Mouse (Mus musculus): ENCODE measurements around the gene C130032M10Rik. TPM values are rescaled to one million over a fixed set of nuclear protein-coding genes. Genes with fewer than 3 reads are reported as not detected.

Gene C130032M10Rik
- total RNA-seq, 2 experiments from 2014 or later = not detected

DNA sequence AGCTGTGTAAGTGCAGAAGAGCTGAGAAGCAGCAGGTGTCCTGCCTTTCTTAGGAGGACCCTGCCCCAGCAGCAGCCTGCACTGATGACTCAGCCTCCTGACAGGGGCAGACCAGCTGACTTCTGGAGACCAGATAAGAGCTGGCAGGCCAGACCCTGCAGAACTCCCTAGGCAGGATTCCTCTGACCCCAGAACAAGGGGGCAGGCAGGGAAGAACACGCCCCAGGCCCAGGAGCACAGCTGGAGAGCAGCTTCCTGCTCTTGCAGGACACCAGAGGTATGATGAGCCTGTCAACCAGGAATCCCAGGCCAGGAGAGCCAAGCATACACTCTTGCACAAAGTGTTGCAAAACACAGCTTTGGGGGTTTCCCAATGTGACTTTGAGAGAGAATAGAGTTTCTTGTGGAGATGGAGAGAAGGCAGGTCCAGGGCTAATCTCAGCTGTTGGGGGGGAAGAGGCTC, 25.8 kb downstream of the C130032M10Rik start:
- DNase-seq (ENCODE audit: extremely low spot score in 1 of 2, low spot score in 2 of 2) = no peak
- intact Hi-C loops (cut with DNase I) = no loop called here

- intact Hi-C loops (cut with DNase I) = no loop called here
Measured at GRCm38 (mm10) chr9:114543882-114544753, 28.6 kb downstream of the C130032M10Rik start.

DNA sequence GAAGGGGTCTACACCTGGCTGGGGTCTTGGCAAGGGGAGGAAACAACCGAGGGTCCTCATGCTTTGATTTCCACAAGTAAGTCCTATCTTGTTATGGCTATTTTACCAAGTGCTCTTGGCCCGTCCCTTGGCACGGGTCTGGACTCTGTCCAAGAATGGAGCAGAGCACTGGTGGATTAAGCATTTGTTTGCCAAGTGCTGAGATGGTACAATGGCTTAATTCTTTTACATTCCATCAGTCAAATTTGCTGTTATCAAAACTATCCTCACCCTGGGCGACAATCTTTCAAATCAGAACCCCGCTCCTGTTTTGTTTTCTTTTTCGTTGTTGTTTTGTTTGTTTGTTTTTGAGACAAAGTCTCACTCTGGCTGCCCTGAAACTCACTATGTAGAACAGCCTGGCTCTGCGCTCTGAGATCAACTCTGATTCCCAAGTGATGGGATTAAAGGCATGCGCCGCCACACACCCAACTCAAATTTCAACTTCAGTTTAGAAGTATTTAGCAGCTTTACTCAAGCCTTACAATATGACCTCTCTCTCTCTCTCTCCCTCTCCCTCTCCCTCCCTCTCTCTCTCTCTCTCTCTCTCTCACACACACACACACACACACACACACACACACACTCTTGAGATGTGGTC, 29.4 kb downstream of the C130032M10Rik start:
- intact Hi-C loops (cut with DNase I) = no loop called here
- DNase-seq (ENCODE audit: extremely low spot score in 1 of 2, low spot score in 2 of 2) = no peak

More at GRCm38 (mm10) chr9:114543882-114544753, 28.6 kb downstream of the C130032M10Rik start:
- DNase-seq (ENCODE audit: extremely low spot score in 1 of 2, low spot score in 2 of 2) = no peak

DNA sequence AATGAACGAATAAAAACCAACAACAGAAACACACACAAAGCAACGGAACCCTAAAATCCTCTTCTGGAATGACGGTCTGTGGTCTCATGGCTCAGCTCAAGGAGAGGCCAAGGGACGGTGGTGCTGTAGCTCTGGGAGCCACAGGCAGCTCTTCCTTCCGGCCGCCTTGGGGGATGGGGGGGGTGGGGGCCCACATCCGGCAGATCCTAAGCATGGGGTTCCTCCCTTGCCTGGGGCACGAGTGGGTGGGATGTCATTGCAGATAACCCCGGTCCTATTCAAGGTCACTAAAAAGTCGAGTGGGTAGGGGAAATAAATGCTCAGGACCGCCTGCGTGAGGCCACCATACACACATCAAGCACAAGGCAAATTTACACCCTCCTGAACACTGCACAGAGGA, 31.3 kb downstream of the C130032M10Rik start:
- no peak for DNase-seq (ENCODE audit: extremely low spot score in 1 of 2, low spot score in 2 of 2)
- intact Hi-C loops (cut with DNase I) = no loop called here

DNA sequence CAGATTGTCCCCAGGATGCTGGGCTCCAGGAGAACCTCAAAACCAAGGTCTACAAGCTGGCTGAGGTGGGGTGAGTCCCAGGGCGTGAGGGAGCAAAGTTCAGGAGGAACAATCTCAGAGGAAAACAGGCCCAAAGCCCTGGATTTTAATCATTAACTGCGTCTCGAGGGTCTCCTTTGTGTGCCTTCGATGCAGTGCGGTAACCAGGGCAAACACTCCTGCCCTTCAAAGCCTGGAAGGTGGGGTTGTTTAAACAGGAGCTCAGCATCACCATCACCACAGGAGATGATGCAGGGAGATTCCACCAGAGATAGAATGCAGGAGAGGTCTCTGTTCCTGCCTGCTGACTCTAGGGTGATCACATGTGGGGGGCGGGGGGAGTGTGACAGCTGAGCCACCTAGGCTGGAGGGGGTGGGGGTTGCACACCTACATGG, 32.2 kb downstream of the C130032M10Rik start:
- DNase-seq (ENCODE audit: extremely low spot score in 1 of 2, low spot score in 2 of 2) = no peak
- intact Hi-C loops (cut with DNase I) = no loop called here

- DNase-seq (ENCODE audit: extremely low spot score in 1 of 2, low spot score in 2 of 2) = no peak
- intact Hi-C loops (cut with DNase I) = no loop called here
Measured at GRCm38 (mm10) chr9:114548496-114548895, 33.0 kb downstream of the C130032M10Rik start.

- intact Hi-C loops (cut with DNase I) = no loop called here
- DNase-seq (ENCODE audit: extremely low spot score in 1 of 2, low spot score in 2 of 2) = no peak
Measured at GRCm38 (mm10) chr9:114549117-114549516, 33.6 kb downstream of the C130032M10Rik start.

DNA sequence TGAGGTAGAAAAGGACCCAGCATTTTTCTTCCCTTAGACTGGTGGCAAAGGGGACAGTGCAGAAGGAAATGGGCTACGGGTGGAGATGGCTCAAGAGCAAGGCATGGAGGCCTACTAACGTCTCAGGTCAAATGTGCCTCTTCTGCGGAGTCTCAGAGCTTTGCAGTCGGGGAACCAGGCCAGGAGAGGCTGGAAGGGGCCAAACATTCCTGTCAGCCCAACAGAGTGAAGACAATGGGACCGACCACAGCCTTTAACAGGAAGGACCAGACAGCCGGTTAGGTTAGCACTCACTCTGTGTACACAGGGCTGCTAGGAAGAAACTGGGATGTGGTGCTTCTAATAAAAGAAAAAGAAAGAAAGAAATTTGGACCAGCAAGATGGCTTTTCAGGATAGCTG, 34.5 kb downstream of the C130032M10Rik start:
- DNase-seq (ENCODE audit: extremely low spot score in 1 of 2, low spot score in 2 of 2) = no peak
- intact Hi-C loops (cut with DNase I) = no loop called here

DNA sequence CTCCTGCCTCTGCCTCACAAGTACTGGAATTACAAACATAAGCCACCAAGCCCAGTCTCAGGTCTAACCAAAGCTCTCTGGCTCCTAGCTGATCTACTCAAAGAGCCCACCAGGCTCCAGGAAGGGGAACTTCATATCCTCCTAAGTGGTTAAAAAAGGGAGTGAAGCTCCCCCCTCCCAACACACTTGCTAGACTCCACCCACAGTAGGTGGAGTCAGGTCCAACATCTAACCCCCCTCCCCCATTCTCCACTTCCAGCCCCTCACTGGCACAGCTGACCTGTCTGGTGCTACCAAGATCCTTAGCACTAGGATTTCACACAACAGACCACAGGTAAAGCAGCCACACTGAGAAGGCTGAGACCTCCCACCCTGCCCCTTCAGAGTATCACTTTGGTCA, 38.3 kb downstream of the C130032M10Rik start:
- intact Hi-C loops (cut with DNase I) = no loop called here
- no peak for DNase-seq (ENCODE audit: extremely low spot score in 1 of 2, low spot score in 2 of 2)

- DNase-seq (ENCODE audit: extremely low spot score in 1 of 2, low spot score in 2 of 2) = peak in 1 of 2 experiments; percentile 31
- intact Hi-C loops (cut with DNase I) = no loop called here
Measured at GRCm38 (mm10) chr9:114554355-114554979, 39.0 kb downstream of the C130032M10Rik start.

- intact Hi-C loops (cut with DNase I) = no loop called here
- no peak for DNase-seq (ENCODE audit: extremely low spot score in 1 of 2, low spot score in 2 of 2)
Measured at GRCm38 (mm10) chr9:114556276-114556855, 40.9 kb downstream of the C130032M10Rik start.

DNA sequence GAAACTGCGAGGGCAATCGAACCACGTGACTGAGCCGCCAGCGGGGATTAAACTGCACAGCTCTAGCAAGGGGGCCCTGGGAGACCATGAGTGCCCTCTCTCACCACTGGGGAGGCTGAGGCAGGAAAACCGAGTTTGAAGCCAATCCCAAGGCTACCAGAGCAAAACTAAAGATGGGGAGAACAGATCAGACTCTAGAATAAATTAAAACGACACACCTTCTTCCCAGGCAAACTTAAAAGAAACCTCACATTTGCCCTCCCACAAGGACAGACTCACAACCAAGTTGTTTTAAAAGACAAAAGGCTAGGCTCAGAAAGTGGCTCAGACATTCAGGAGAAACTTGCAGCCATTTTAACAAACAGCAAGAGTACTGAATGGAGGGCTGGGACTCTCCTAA, 41.6 kb downstream of the C130032M10Rik start:
- DNase-seq (ENCODE audit: extremely low spot score in 1 of 2, low spot score in 2 of 2) = no peak
- intact Hi-C loops (cut with DNase I) = no loop called here

DNA sequence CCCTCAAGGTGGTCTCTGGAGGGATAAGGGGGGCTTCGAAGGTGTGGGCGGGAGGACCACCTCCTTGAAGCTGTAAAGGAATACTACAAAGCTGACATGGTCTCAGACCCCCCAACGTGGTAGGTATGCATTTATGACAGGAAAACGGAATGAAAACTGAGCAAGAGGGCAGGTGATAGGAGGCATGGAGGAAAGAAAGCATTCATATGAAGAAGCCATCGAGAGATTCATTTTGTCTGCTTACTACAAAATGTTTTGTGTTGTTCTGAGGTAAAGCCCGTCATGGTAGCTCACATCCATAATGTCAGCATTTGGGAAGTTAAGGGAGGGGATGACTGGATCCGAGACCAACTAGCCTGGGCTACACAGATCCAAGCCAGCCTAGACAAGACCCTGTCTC, 44.6 kb downstream of the C130032M10Rik start:
- intact Hi-C loops (cut with DNase I) = no loop called here
- DNase-seq (ENCODE audit: extremely low spot score in 1 of 2, low spot score in 2 of 2) = no peak

GRCm38 (mm10) chr9:114560771-114561670, 45.5 kb downstream of the C130032M10Rik start:
- intact Hi-C loops (cut with DNase I) = no loop called here
- no peak for DNase-seq (ENCODE audit: extremely low spot score in 1 of 2, low spot score in 2 of 2)

DNA sequence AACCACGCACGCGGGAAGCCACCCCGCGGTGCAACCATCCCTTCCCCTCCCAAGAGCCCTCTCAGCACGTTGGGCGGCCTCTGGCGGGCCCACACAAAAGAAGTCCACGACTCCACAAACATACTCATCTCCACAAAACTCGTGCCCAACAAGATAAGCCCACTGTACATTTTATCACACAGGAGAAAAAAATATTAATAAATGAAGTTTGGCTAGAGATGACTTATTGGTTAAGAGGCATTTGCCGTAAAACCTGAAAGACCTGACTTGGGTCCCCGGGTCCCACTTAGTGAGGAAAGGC, 46.1 kb downstream of the C130032M10Rik start:
- DNase-seq (ENCODE audit: extremely low spot score in 1 of 2, low spot score in 2 of 2) = no peak
- intact Hi-C loops (cut with DNase I) = no loop called here

GRCm38 (mm10) chr9:114562031-114562918, 46.8 kb downstream of the C130032M10Rik start:
- no peak for DNase-seq (ENCODE audit: extremely low spot score in 1 of 2, low spot score in 2 of 2)
- intact Hi-C loops (cut with DNase I) = no loop called here

- intact Hi-C loops (cut with DNase I) = no loop called here
- DNase-seq (ENCODE audit: extremely low spot score in 1 of 2, low spot score in 2 of 2) = peak in 1 of 2 experiments; percentile 36
Measured at GRCm38 (mm10) chr9:114562919-114563751, 47.6 kb downstream of the C130032M10Rik start.
